Mouse (Mus musculus): ENCODE measurements around the gene Srsf10. TPM values are rescaled to one million over a fixed set of nuclear protein-coding genes. Genes with fewer than 3 reads are reported as not detected.

Srsf10 gene
- total RNA-seq, 2 experiments from 2014 or later, result 47.2 to 59.0 TPM

DNA sequence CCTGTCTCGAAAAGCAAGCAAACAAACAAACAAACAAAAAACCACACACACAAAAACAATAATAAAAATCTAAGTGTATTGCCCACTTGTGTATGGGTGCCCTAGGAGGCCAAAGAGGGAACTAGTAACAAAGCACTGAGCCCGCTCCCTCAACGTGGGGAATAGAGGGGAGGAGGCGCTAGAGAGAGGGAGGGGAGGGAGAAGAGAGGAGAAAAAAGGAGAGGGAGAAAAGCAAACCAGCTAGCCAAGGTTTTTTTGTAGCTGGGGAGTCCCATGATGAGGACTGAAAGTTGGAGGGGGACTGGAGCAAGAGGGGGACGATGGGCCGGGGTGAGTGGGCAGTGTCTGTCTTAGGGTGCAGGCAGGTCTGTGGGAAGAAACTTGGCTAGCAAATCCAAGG, 467 bp upstream of the Srsf10 start:
- DNase-seq, result no peak

DNA sequence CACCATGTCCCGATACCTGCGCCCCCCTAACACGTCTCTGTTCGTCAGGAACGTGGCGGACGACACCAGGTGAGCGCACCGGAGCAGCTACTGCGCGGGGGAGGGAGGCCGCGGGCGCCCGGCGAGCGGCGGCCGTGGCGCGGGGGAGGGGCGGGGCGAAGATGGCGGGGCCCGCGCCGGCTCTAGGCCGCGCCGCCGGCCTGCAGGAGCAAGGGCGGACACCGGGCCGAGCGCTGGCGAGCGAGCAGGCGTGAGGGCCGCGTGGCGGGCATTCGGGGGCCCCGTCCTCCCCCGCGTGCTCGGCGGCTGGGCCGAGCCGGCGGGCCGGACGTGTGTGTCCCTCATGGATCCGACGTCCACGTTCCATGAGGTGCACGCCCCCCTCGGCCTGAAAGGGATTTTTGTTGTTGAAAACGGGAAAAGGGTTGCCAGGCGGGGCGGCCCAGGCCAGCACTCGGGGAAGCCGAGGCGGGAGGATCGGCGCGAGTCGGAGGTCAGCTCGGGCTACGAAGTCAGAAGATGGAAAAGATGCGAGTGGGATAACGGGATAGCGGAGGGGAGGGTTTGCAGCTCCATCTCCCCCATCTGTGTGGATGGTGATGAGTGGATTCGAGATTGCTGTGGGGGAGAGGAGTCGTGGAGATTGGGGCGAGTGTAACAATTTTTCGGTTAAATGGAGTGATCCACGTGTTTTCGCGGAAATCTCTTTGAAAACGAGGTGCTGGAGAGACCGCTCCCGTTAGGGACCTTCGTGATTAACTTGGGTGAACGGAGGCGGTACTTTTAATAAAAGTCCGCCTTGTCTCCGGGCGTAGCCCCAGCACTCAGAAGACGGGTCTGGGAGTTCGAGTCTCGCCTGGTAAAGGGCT, 910 bp downstream of the Srsf10 start:
- DNase-seq, result peak; percentile 69

- no peak for DNase-seq
Observed at GRCm38 (mm10) chr4:135857597-135858186, 2.1 kb downstream of the Srsf10 start.

DNA sequence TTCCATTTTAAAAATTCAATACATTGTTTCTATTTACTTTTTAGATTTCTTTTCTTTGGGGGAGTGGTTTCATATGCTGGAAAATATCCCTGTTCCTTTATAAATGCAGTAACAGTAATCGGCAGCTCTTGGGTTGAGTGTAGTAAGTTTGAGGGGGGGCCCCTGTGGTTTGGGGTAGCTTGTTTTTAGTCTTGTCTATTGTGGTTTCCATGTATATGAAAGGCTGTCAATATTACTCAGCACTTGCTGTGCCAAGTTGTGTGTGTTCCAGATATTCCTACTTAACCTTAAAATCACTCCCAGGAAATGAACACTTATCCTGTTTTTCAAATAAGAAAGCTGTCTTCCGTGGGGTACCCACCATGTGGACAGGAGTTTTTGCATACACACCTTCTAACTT, 13.4 kb downstream of the Srsf10 start:
- DNase-seq, result no peak

GRCm38 (mm10) chr4:135870227-135871023, 14.9 kb downstream of the Srsf10 start:
- DNase-seq, result no peak

- DNase-seq, result no peak
Observed at GRCm38 (mm10) chr4:135872015-135872414, 16.5 kb downstream of the Srsf10 start.

DNA sequence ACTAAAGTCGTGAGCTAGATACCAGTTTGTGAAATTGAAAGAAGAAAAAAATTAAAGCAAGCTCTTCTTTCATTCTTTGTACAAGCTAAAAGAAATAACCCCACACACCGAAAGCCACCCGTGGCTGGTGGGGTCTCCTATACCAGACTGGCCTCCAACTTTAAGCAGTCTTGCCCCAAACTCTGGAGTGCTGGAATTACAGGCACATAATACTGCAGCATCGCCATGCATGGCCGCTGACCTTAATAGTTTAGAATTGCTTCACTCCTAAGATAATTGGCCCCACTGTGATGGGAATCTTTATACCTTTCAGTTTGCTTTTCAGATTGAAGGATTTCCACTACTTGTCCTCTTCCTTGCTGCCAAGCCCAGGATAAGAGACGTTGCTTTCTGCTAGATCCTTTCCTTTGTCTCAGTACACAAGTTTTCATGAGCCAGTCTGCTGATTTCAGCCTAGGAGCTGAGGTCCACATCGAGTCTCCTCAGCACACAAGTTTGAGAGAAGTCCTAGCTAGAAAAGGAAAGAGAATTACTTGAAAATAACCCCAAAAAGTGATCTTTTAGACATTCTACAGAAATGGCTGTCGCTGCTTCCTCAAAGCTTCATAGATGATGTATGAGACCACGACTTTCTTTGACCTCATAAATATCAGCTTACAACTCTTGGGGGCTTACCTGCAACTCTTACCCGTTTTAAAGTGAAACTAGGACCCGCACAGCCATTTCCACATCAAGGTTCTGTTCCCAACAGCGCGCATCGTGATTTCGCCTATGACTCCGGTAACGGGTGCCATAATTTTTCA, 17.2 kb downstream of the Srsf10 start:
- no peak for DNase-seq

GRCm38 (mm10) chr4:135873526-135874202, 18.1 kb downstream of the Srsf10 start, which contains the start of gene Pnrc2:
Gene Pnrc2, minus strand, starts transcription at chr4:135873850.
- DNase-seq, result peak; percentile 85

DNA sequence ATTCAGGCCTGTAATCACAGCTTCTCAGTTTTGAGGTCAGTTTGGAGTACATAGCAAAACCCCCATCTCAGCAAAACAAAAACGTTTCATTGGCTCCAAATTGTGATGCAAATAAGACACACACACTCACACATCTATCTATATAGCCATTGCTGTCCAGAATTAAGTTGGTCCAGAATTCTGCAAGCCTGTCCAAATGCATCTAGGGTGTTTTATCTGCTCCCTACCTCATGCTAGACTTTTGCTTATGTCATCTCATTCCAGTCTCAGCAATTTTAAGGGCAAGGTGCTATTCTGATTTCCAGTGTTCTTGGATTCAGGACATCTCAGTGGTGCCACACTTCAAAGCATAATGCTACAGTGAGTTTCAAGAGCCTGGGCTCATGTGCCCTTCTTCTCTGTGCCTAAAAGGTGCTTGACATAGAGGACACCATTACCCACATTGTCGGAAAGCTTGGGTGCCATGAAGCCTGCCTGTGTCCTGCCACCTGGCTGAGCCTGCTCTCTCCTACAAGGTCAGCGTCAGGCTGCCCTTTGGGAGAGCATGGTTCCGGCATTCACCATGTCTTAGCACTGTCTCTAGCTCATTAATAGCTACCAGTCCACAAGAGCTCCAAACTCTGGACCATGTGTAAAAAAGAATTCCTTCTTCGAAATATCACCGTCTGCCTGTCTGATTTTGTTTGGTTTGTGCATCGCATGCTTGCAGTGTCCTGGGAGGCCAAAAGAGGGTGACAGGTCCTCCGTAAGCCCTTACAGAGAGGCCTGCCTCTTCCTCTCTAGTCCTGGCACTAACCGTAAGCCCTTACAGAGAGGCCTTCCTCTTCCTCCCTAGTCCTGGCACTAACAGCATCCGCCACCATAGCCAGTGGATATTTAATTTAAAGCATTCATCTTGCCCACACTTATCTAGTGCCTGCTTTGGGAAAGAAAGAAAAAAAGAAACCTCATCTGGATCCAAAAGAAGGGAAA, 19.3 kb downstream of the Srsf10 start:
- DNase-seq, result no peak

DNA sequence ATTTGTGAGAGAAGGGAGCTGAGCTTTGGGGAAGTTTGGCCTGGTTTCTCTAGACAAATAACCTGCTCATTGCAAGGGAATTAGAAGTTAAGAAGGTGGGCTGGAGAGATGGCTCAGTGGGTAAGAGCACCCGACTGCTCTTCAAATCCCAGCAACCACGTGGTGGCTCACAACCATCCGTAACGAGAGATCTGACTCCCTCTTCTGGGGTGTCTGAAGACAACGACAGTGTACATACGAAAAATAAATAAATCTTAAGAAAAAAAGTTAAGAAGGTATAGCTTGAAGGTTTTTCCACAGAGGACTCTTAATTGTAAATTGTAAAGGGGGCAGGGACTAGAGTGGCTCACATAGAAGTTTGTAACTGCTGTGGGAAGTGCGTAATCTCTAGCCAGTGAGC, 20.0 kb downstream of the Srsf10 start:
- DNase-seq, result no peak

DNA sequence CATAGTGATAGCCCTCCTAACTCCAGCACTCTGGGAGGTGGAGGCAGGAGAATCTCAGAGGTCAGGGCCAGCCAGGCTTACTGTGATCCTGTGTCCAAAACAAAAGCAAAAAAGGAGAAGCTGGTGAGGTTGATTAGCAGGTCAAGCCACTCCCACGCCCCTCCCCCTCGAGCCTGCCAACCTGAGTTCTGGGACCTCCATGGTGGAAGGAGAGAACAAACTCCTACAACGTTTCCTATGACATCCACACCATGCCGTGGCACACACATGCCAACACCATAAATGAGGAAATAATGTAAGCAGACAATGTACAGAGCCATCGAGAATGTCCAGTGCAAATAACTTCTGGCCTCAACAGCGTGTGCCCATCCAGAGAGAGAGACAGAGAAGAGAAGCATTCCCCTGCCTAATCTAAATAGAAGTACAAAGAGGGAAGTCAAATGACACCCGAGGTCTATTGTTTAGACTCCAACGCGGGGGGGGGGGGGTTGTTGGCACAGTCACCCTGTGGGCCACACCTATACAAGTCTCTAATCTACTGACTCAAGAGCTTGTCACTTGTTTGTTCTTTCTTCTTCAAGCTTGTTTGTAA, 20.5 kb downstream of the Srsf10 start:
- peak; percentile 63 for DNase-seq

DNA sequence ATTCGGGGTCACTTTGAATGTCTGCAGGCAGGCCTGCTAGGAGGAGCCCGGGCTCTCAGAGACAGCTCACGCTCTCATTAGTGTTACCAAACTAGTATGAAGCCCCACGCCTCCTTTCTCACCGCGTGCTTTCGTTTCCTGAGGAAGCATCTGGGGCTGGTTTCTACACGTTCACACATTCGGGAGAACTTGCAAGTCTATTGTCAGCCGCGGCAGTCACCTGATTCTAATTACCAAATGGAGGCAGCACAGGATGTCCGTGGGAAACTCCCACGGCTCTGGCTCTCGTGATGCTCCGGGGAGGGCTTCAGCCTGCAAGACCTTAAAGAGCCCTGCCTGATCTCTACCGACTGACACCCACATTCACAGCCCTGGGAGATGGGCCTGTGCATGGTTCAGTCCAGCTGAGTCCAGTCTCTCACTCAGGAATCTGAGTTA, 21.1 kb downstream of the Srsf10 start:
- peak; percentile 40 for DNase-seq

- DNase-seq, result no peak
Observed at GRCm38 (mm10) chr4:135877742-135878141, 22.2 kb downstream of the Srsf10 start.

DNA sequence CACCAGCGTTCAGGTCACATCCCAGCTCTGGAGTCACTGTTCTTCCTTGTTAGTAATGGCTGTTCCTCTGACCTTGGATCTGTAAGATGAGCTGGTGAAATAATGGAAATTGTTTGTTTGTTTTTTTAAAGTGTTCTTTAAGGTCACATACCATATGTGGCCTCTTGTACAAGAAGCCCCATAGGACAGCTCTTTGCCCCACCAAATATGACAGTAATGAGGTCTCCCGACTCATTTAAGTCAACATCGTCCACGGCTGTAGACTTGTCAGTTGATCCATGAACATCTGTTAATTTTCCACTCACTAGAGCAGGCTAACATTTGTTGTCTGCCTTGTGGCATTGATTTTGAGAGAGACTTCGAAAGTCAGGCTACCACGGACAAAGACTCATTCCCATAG, 23.5 kb downstream of the Srsf10 start:
- no peak for DNase-seq

- DNase-seq, result no peak
Observed at GRCm38 (mm10) chr4:135880018-135880417, 24.5 kb downstream of the Srsf10 start.

DNA sequence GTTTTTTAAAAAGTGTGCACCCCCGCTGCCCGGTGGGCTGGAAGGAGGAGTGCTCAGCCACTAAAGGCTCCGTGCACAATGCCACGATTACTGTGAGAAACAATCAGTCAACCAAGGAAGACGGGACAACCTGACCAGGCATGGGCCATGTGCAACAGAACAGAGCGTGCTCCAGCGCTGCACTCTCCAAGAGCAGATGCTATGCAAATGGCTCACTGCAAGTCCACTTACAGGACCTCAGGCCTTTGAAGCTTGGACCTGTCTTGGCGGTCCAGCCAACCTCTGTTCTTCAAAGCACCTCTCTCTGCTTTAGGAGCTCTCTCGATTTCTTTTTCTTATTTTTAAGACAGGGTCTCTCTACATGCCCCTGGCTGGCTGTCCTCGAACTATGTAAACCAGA, 25.0 kb downstream of the Srsf10 start:
- DNase-seq, result no peak

DNA sequence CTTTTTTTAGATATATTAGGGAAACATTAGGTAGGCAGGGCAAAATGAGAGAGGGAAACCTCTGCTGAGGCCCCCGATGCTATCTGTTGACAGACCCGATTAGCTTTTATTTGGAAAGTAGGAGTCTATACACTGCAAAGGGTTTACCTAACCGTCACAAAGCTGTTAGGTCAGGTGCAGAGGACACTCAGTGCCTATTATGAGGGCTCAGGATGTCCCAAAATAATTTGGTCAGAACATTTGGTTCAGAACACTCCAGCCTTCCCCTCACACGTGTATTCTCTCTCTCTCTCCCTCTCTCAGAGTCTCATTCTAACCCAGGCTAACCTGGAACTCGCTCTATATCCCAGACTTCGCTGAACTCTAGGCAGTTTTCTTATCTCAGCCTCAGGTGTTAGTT, 26.5 kb downstream of the Srsf10 start:
- DNase-seq, result no peak

GRCm38 (mm10) chr4:135883401-135883851, 27.9 kb downstream of the Srsf10 start:
- DNase-seq, result no peak

GRCm38 (mm10) chr4:135883881-135884516, 28.5 kb downstream of the Srsf10 start:
- DNase-seq, result no peak
